Mouse (Mus musculus): ENCODE results near the gene Ruvbl1.

DNA sequence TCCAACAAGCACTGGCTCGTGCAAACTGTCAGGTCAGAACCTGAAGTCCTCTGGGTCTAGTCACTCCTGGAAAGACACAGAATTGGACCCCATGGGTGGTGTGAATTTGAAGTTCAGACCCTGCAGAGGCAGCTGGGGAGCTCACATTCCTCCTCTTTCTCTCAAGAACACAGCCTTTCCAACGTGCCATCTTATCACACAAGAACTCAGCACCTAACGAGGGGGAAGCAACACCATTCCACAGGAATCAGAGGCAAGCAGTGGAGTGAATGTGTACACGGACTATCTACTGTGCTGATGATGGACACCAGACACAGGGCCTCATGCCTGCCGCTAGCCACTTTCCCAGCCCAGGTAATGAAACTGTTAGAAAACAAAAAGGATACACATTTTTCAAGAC, 51.5 kb downstream of the Ruvbl1 start:
- TF ChIP-seq GATA1 (IDR thresholded peaks at IDR 0.05; ENCODE audit: low read length) (no peak), TAL1 (IDR thresholded peaks at IDR 0.05; ENCODE audit: low read length) (no peak)

All from erythroblast, embryonic 14.5 days (primary cell).